Mouse (Mus musculus) kidney, embryonic 15.5 days (tissue): Measurements from ENCODE around the gene Vmn2r7. TPM values are rescaled to one million over a fixed set of nuclear protein-coding genes. Genes with fewer than 3 reads are reported as not detected.
"Not testable (repeated sequence)": the region's sequence is repeated elsewhere in the genome, so short reads cannot be mapped to it uniquely, and the experiment has no call there.

Experiments used
- ATAC-seq: fragments of 200-750 bp; cut with Nextera tagmentation; replicated peaks from 2 replicates; pipeline ENCODE4 v1.8.0; 2017; ENCODE audit warnings: moderate TSS enrichment; ENCODE audit not compliant: low FRiP score
- H3K27ac ChIP-seq: fragments of 300-500 bp; sonication (generic); 2 replicates; pipeline ENCODE4 v1.5.1; 2015; ENCODE audit warnings: mild to moderate bottlenecking, inconsistent platforms
- H3K27me3 ChIP-seq: fragments of 300-500 bp; sonication (generic); 2 replicates; pipeline ENCODE4 v1.6.1; 2015; ENCODE audit warnings: inconsistent platforms
- H3K36me3 ChIP-seq: fragments of 300-500 bp; sonication (generic); 2 replicates; pipeline ENCODE4 v1.6.1; 2015; ENCODE audit warnings: inconsistent platforms
- H3K4me1 ChIP-seq: fragments of 300-500 bp; sonication (generic); 2 replicates; pipeline ENCODE4 v1.6.1; 2015; ENCODE audit warnings: inconsistent platforms
- H3K4me2 ChIP-seq: fragments of 300-500 bp; sonication (generic); 2 replicates; pipeline ENCODE4 v1.6.1; 2015; ENCODE audit warnings: moderate library complexity, mild to moderate bottlenecking, inconsistent platforms
- H3K4me3 ChIP-seq: fragments of 300-500 bp; sonication (generic); replicated peaks from 2 replicates; pipeline ENCODE4 v1.5.1; 2015; ENCODE audit warnings: mild to moderate bottlenecking, inconsistent platforms
- H3K9ac ChIP-seq: fragments of 300-500 bp; sonication (generic); 2 replicates; pipeline ENCODE4 v1.6.1; 2015; ENCODE audit warnings: mild to moderate bottlenecking, inconsistent platforms
- H3K9me3 ChIP-seq: fragments of 300-500 bp; sonication (generic); replicated peaks from 2 replicates; pipeline ENCODE4 v1.6.1; 2016; ENCODE audit warnings: inconsistent platforms
- WGBS: fragments of 180-500 bp; shearing (Covaris S2); methylation state at CpG from one replicate; pipeline ENCODE4 v1.1.7; 2015; ENCODE audit warnings: mixed read lengths; 5-methylcytosine and 5-hydroxymethylcytosine counted together
- polyA plus RNA-seq: library from polyadenylated mRNA; unstranded; fragments of >200 nt; fragmentation: Nextera tagmentation; extraction: Ambion mirVana; gene quantifications from 2 replicates; pipeline ENCODE4 v1.2.1, GENCODE M21; 2015

The Vmn2r7 gene
- polyA plus RNA-seq: not detected in 2 replicates

DNA sequence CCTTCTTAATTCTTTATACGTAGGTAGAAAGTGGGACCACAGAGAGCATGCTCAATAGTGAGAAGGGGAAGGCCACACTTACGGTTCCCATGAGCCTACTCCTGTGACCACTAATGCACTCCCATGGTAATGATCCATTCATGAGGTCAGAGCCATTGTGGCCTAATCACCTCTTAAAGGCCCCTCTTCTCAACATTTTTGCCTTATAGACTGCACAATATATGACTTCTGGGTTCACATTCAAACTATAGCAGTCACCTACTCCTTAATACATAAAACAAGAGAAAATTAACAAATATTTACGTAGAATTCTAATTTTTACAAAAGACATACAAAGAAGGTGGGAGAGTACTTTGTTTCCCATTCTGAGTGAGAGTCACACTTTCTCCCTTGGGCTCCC is at the start of gene Vmn2r7:
Vmn2r7 (minus strand) TSS at position 101 of the 400 bp plus-strand sequence.
- H3K4me2 ChIP-seq, H3K27me3 ChIP-seq, H3K4me3 ChIP-seq, H3K4me1 ChIP-seq, H3K27ac ChIP-seq, ATAC-seq, H3K9ac ChIP-seq, H3K9me3 ChIP-seq, H3K36me3 ChIP-seq: not testable (repeated sequence)
- 86% methylated on average over 3 of the region's 3 CpGs for WGBS

- Histone ChIP-seq H3K9me3 (no peaks in the 10 kb centered on the region), H3K9ac (no peak overlapping the region), H3K4me3 (no peak overlapping the region), H3K36me3 (no peaks in the 10 kb centered on the region), H3K27ac (no peak overlapping the region), H3K27me3 (no peaks in the 10 kb centered on the region), H3K4me2 (no peak overlapping the region), H3K4me1 (no peaks in the 10 kb centered on the region)
- ATAC-seq: no peak
- 55% methylated on average over 1 of the region's 1 CpGs for WGBS
These were observed 45.2 kb upstream of the Vmn2r7 start for GRCm38 (mm10) chr3:64889725-64890124.

GRCm38 (mm10) chr3:64878199-64878977 is 33.8 kb upstream of the Vmn2r7 start:
- no peak overlapping the region for H3K9ac ChIP-seq
- H3K27ac ChIP-seq: no peak overlapping the region
- no peaks in the 10 kb centered on the region for H3K27me3 ChIP-seq
- 53% methylated on average over 3 of the region's 3 CpGs for WGBS
- H3K4me1 ChIP-seq: no peaks in the 10 kb centered on the region
- no peaks in the 10 kb centered on the region for H3K9me3 ChIP-seq
- no peaks in the 10 kb centered on the region for H3K36me3 ChIP-seq
- ATAC-seq: no peak
- no peak overlapping the region for H3K4me3 ChIP-seq
- H3K4me2 ChIP-seq: no peak overlapping the region

GRCm38 (mm10) chr3:64876669-64877068 is 32.1 kb upstream of the Vmn2r7 start:
- Histone ChIP-seq H3K9me3 (no peaks in the 10 kb centered on the region), H3K4me1 (no peaks in the 10 kb centered on the region), H3K27me3 (no peaks in the 10 kb centered on the region), H3K27ac (no peak overlapping the region), H3K9ac (no peak overlapping the region), H3K4me3 (no peak overlapping the region), H3K4me2 (no peak overlapping the region), H3K36me3 (no peaks in the 10 kb centered on the region)
- WGBS: 72% methylated on average over 1 of the region's 1 CpGs
- ATAC-seq: no peak

DNA sequence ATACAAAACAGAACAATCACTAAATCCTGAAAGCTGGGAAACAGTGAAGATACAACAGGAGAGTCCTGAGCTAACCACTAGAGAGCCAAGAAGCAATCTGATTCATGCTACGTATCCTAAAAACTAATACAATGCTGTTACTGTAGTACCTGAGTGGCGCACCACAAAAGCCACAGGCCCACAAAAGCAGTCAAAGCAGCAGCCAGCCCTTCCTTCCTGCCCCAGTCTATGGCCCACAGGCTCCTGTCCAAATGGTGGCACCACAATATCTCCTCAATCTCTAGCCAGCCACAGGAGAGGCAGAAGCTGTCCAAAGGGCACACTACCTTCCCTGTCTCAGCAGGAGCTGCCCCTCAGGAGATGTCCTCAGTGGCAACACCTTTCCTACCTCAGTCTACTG is 1.7 kb downstream of the Vmn2r7 start:
- Histone ChIP-seq H3K4me2 (no peak overlapping the region), H3K9ac (no peak overlapping the region), H3K4me1 (no peaks in the 10 kb centered on the region), H3K36me3 (no peaks in the 10 kb centered on the region), H3K9me3 (no peaks in the 10 kb centered on the region), H3K4me3 (no peak overlapping the region), H3K27me3 (no peaks in the 10 kb centered on the region), H3K27ac (no peak overlapping the region)
- ATAC-seq: no peak
- 85% methylated on average over 2 of the region's 2 CpGs for WGBS

DNA sequence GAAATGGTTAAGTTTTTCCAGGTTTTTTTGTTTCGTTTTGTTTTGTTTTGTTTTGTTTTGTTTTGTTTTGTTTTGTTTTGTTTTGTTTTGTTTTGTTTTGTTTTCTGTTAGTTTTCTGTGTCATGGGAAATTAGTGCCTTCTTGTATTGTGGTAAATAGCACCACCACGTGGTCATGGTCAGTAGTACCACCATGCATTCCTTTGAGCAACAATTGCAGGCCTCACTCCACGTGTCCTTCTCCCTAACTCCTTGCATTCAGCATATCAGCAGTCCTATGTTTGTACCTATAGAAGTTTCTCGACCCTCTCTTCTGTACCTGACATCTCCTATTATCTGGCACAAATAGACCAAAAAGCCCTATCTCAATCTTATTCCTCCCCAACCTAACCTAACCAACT is 2.3 kb downstream of the Vmn2r7 start:
- Histone ChIP-seq H3K4me3 (no peak overlapping the region), H3K9me3 (no peaks in the 10 kb centered on the region), H3K4me1 (no peaks in the 10 kb centered on the region), H3K9ac (no peak overlapping the region), H3K27me3 (no peaks in the 10 kb centered on the region), H3K27ac (no peak overlapping the region), H3K36me3 (no peaks in the 10 kb centered on the region), H3K4me2 (no peak overlapping the region)
- no peak for ATAC-seq
- 23% methylated on average over 4 of the region's 4 CpGs for WGBS

- Histone ChIP-seq H3K27me3 (no peaks in the 10 kb centered on the region), H3K9me3 (no peaks in the 10 kb centered on the region), H3K4me3 (no peak overlapping the region), H3K36me3 (no peaks in the 10 kb centered on the region), H3K9ac (no peak overlapping the region), H3K4me1 (no peaks in the 10 kb centered on the region), H3K4me2 (no peak overlapping the region), H3K27ac (no peak overlapping the region)
- WGBS: 90% methylated on average over 1 of the region's 1 CpGs
- no peak for ATAC-seq
These were observed 13.4 kb downstream of the Vmn2r7 start for GRCm38 (mm10) chr3:64831134-64831533.

- Histone ChIP-seq H3K27me3 (no peaks in the 10 kb centered on the region), H3K4me3 (no peak overlapping the region), H3K36me3 (no peaks in the 10 kb centered on the region), H3K27ac (no peak overlapping the region), H3K4me1 (no peaks in the 10 kb centered on the region), H3K9ac (no peak overlapping the region), H3K4me2 (no peak overlapping the region), H3K9me3 (no peaks in the 10 kb centered on the region)
- 0 out of 2 replicates have a peak, but pooled peaks have one; percentile 9 for ATAC-seq
- whole genome bisulfite sequencing: 48% methylated on average over 6 of the region's 6 CpGs
These were observed 53.3 kb downstream of the Vmn2r7 start for GRCm38 (mm10) chr3:64791245-64791591.

DNA sequence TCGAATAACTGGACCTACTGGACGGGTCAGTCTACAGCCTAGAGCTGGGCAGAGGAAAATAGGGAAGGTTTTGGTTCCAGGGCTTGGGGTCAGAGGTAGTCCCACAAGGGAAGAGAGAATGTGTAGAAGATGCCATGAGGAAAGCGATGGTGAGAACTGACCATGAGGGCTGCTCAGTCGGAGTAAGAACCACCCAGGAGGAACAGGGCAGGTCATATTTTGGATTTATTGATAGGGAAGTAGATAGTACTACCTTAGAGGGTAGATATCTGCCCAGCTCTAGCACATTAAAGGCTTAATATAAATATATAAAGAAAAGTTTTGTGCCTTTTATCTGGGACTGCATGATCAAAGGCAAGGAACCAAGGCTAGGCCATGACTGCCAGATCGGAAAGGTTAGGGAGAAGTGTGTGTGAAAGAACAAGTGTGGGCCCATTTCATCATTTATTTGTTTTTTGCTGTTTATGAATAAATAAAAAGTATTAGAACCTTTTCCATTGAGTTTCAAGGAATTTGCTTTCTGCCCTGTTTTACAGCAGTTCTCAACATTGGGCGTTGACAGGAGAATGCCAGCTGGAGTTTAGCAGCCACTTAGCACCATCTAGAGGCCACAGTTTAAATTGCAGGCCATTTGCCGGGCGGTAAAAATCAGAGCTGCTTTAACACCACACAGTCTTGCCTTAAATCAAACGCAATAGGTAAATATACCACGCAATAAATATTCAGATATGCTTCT is 53.9 kb downstream of the Vmn2r7 start:
- Histone ChIP-seq H3K36me3 (no peaks in the 10 kb centered on the region), H3K9ac (no peak overlapping the region), H3K4me2 (no peak overlapping the region), H3K4me3 (no peak overlapping the region), H3K9me3 (no peaks in the 10 kb centered on the region), H3K27me3 (no peaks in the 10 kb centered on the region), H3K27ac (no peak overlapping the region), H3K4me1 (no peaks in the 10 kb centered on the region)
- WGBS: 51% methylated on average over 10 of the region's 10 CpGs
- peak; percentile 80 for ATAC-seq

- no peak overlapping the region for H3K4me2 ChIP-seq
- H3K36me3 ChIP-seq: no peaks in the 10 kb centered on the region
- H3K27ac ChIP-seq: no peak overlapping the region
- 92% methylated on average over 1 of the region's 1 CpGs for WGBS
- no peak overlapping the region for H3K9ac ChIP-seq
- no peaks in the 10 kb centered on the region for H3K9me3 ChIP-seq
- no peaks in the 10 kb centered on the region for H3K4me1 ChIP-seq
- ATAC-seq: no peak
- no peaks in the 10 kb centered on the region for H3K27me3 ChIP-seq
- H3K4me3 ChIP-seq: no peak overlapping the region
These were observed 61.7 kb downstream of the Vmn2r7 start for GRCm38 (mm10) chr3:64782901-64783300.

DNA sequence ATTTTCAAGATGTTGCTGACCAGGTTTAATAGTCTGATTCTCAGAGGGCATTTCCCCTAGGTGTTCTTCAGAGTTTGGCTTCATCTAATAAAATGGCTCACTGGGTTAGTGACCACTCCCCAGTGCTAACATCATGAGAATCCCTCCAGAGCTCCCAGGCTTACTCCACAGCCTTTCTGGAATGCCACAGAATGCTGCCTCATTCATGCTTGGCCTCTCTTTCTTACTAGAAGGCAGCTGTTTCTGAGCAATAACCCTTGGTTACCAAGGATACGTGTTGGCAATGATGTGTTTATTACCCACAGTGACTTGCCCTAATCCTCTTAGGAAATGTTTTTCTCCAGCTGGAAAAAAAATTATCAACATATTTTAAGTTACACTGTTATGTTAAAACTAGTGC is 72.4 kb downstream of the Vmn2r7 start:
- H3K4me1 ChIP-seq: no peaks in the 10 kb centered on the region
- H3K36me3 ChIP-seq: no peaks in the 10 kb centered on the region
- no peak overlapping the region for H3K4me3 ChIP-seq
- no peak for ATAC-seq
- no peaks in the 10 kb centered on the region for H3K9me3 ChIP-seq
- H3K27me3 ChIP-seq: no peaks in the 10 kb centered on the region
- H3K4me2 ChIP-seq: no peak overlapping the region
- WGBS: 64% methylated on average over 1 of the region's 1 CpGs
- H3K9ac ChIP-seq: no peak overlapping the region
- H3K27ac ChIP-seq: no peak overlapping the region

- no peak overlapping the region for H3K4me2 ChIP-seq
- no peak for ATAC-seq
- 46% methylated on average over 2 of the region's 2 CpGs for WGBS
- no peak overlapping the region for H3K9ac ChIP-seq
- H3K4me1 ChIP-seq: no peaks in the 10 kb centered on the region
- no peaks in the 10 kb centered on the region for H3K9me3 ChIP-seq
- H3K4me3 ChIP-seq: no peak overlapping the region
- H3K27ac ChIP-seq: no peak overlapping the region
- no peaks in the 10 kb centered on the region for H3K36me3 ChIP-seq
- H3K27me3 ChIP-seq: no peaks in the 10 kb centered on the region
These were observed 88.4 kb downstream of the Vmn2r7 start for GRCm38 (mm10) chr3:64756145-64756544.
